Mouse (Mus musculus): ENCODE results near the gene Atp6v1e2. TPM values are rescaled to one million over a fixed set of nuclear protein-coding genes. Genes with fewer than 3 reads are reported as not detected.

Atp6v1e2 gene
- polyA plus RNA-seq (2015; fragmentation: Nextera tagmentation; extraction: Ambion mirVana), result 0.12 TPM in 1 of 2 replicates, not detected in the other

- H3K4me2 ChIP-seq (replicated peaks; ENCODE audit: low read depth), result no peak within 1 kb of the TSS
- 79% methylated on average over 28 of the region's 28 CpGs for WGBS
- no peaks in the 10 kb centered on the region for H3K4me1 ChIP-seq (replicated peaks; ENCODE audit: control insufficient read depth, insufficient read depth)
- H3K36me3 ChIP-seq (ENCODE audit: control insufficient read depth, insufficient read depth, low read length), result no peaks in the 10 kb centered on the region
- no peaks in the 10 kb centered on the region for H3K27me3 ChIP-seq (ENCODE audit: control insufficient read depth, insufficient read depth, low read length)
- H3K4me3 ChIP-seq (ENCODE audit: low read depth, low read length), result no peak within 1 kb of the TSS
- TF ChIP-seq CTCF (IDR thresholded peaks at IDR 0.05; ENCODE audit: low read depth), result no peak
- TF ChIP-seq EP300 (optimal IDR thresholded peaks at IDR 0.05), result no peak
- DNase-seq (ENCODE audit: low spot score) (no peak), ATAC-seq (ENCODE audit: low FRiP score, low TSS enrichment) (no peak)
- H3K9me3 ChIP-seq (ENCODE audit: control insufficient read depth, low read length), result no peaks in the 10 kb centered on the region
- no peak within 1 kb of the TSS for H3K9ac ChIP-seq (ENCODE audit: low read length)
- no peak within 1 kb of the TSS for H3K27ac ChIP-seq (replicated peaks)
These were observed at the start of gene Atp6v1e2 for GRCm38 (mm10) chr17:86947840-86948796. Atp6v1e2 (minus strand) TSS chr17:86947897.

- Histone ChIP-seq H3K27ac (replicated peaks) (no peak overlapping the region), H3K27me3 (ENCODE audit: control insufficient read depth, insufficient read depth, low read length) (no peaks in the 10 kb centered on the region), H3K9ac (ENCODE audit: low read length) (no peak overlapping the region), H3K4me1 (replicated peaks; ENCODE audit: control insufficient read depth, insufficient read depth) (no peaks in the 10 kb centered on the region), H3K36me3 (ENCODE audit: control insufficient read depth, insufficient read depth, low read length) (0 out of 2 replicates have a peak, but pooled peaks cover 5% of the 10 kb centered on the region), H3K4me2 (replicated peaks; ENCODE audit: low read depth) (no peak overlapping the region), H3K4me3 (ENCODE audit: low read depth, low read length) (no peak overlapping the region), H3K9me3 (ENCODE audit: control insufficient read depth, low read length) (no peaks in the 10 kb centered on the region)
- WGBS, result 63% methylated on average over 6 of the region's 6 CpGs
- DNase-seq (ENCODE audit: low spot score) (no peak), ATAC-seq (ENCODE audit: low FRiP score, low TSS enrichment) (no peak)
- TF ChIP-seq CTCF (IDR thresholded peaks at IDR 0.05; ENCODE audit: low read depth) (no peak), EP300 (optimal IDR thresholded peaks at IDR 0.05) (no peak)
These were observed 49.6 kb upstream of the Atp6v1e2 start for GRCm38 (mm10) chr17:86997323-86997722.

- DNase-seq (ENCODE audit: low spot score) (no peak), ATAC-seq (ENCODE audit: low FRiP score, low TSS enrichment) (no peak)
- Histone ChIP-seq H3K4me3 (ENCODE audit: low read depth, low read length) (no peak overlapping the region), H3K4me1 (replicated peaks; ENCODE audit: control insufficient read depth, insufficient read depth) (no peaks in the 10 kb centered on the region), H3K27me3 (ENCODE audit: control insufficient read depth, insufficient read depth, low read length) (no peaks in the 10 kb centered on the region), H3K9me3 (ENCODE audit: control insufficient read depth, low read length) (no peaks in the 10 kb centered on the region), H3K4me2 (replicated peaks; ENCODE audit: low read depth) (no peak overlapping the region), H3K36me3 (ENCODE audit: control insufficient read depth, insufficient read depth, low read length) (no peaks in the 10 kb centered on the region), H3K27ac (replicated peaks) (no peak overlapping the region), H3K9ac (ENCODE audit: low read length) (no peak overlapping the region)
- 71% methylated on average over 8 of the region's 8 CpGs for WGBS
- TF ChIP-seq EP300 (optimal IDR thresholded peaks at IDR 0.05) (no peak), CTCF (IDR thresholded peaks at IDR 0.05; ENCODE audit: low read depth) (no peak)
These were observed 43.6 kb upstream of the Atp6v1e2 start for GRCm38 (mm10) chr17:86991306-86991705.

GRCm38 (mm10) chr17:86988601-86989184, 41.0 kb upstream of the Atp6v1e2 start:
- H3K27ac ChIP-seq (replicated peaks), result no peak overlapping the region
- no peak overlapping the region for H3K4me2 ChIP-seq (replicated peaks; ENCODE audit: low read depth)
- H3K36me3 ChIP-seq (ENCODE audit: control insufficient read depth, insufficient read depth, low read length), result no peaks in the 10 kb centered on the region
- no peak overlapping the region for H3K4me3 ChIP-seq (ENCODE audit: low read depth, low read length)
- H3K9ac ChIP-seq (ENCODE audit: low read length), result no peak overlapping the region
- DNase-seq (ENCODE audit: low spot score) (no peak), ATAC-seq (ENCODE audit: low FRiP score, low TSS enrichment) (no peak)
- H3K9me3 ChIP-seq (ENCODE audit: control insufficient read depth, low read length), result no peaks in the 10 kb centered on the region
- TF ChIP-seq EP300 (optimal IDR thresholded peaks at IDR 0.05) (no peak), CTCF (IDR thresholded peaks at IDR 0.05; ENCODE audit: low read depth) (no peak)
- H3K27me3 ChIP-seq (ENCODE audit: control insufficient read depth, insufficient read depth, low read length), result no peaks in the 10 kb centered on the region
- H3K4me1 ChIP-seq (replicated peaks; ENCODE audit: control insufficient read depth, insufficient read depth), result no peaks in the 10 kb centered on the region
- 52% methylated on average over 6 of the region's 6 CpGs for WGBS

GRCm38 (mm10) chr17:86988161-86988560, 40.5 kb upstream of the Atp6v1e2 start:
- TF ChIP-seq EP300 (optimal IDR thresholded peaks at IDR 0.05), result no peak
- TF ChIP-seq CTCF (IDR thresholded peaks at IDR 0.05; ENCODE audit: low read depth), result 0 out of 2 replicates have a peak, but pooled peaks have one; percentile 14
- Histone ChIP-seq H3K36me3 (ENCODE audit: control insufficient read depth, insufficient read depth, low read length) (no peaks in the 10 kb centered on the region), H3K27me3 (ENCODE audit: control insufficient read depth, insufficient read depth, low read length) (no peaks in the 10 kb centered on the region), H3K4me2 (replicated peaks; ENCODE audit: low read depth) (no peak overlapping the region), H3K9ac (ENCODE audit: low read length) (no peak overlapping the region), H3K9me3 (ENCODE audit: control insufficient read depth, low read length) (no peaks in the 10 kb centered on the region), H3K27ac (replicated peaks) (no peak overlapping the region), H3K4me1 (replicated peaks; ENCODE audit: control insufficient read depth, insufficient read depth) (no peaks in the 10 kb centered on the region), H3K4me3 (ENCODE audit: low read depth, low read length) (no peak overlapping the region)
- WGBS, result 81% methylated on average over 5 of the region's 5 CpGs
- DNase-seq (ENCODE audit: low spot score) (no peak), ATAC-seq (ENCODE audit: low FRiP score, low TSS enrichment) (no peak)
